Mouse (Mus musculus) right cerebral cortex, postnatal 14 days (tissue): ENCODE measurements around the gene Cnih3.

Experiments
- DNase-seq: peaks from one replicate; pipeline ENCODE4 v3.0.0; 2022

Cnih3 gene

GRCm38 (mm10) chr1:181459431-181460105 lies 107.1 kb downstream of the Cnih3 start:
- DNase-seq: no peak

GRCm38 (mm10) chr1:181460283-181460682 lies 107.9 kb downstream of the Cnih3 start:
- no peak for DNase-seq

DNA sequence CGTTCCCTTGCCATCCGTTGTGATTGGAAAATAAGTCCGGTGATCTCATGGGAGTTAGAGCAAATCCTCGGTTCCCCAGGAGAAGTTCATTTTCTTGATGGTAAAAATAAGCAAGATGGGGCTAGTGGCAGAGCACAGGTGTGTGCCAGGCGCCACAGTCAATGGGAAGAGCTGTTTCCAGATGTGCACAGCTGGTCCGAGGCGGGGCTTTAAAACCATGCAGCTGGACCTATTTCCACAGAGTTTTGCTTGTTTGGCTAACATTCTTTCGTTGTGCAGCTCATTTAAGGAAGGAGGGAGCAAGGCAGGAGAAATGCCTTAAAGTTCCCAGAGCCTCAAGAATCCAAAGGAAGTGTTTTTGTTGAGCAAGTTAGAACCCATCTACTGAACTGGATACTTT lies 109.1 kb downstream of the Cnih3 start:
- DNase-seq: no peak

GRCm38 (mm10) chr1:181462051-181462905 lies 109.8 kb downstream of the Cnih3 start:
- no peak for DNase-seq

- DNase-seq: no peak
These were observed 110.4 kb downstream of the Cnih3 start for GRCm38 (mm10) chr1:181462906-181463179.

GRCm38 (mm10) chr1:181465027-181465426 lies 112.6 kb downstream of the Cnih3 start:
- no peak for DNase-seq

- DNase-seq: no peak
These were observed 113.6 kb downstream of the Cnih3 start for GRCm38 (mm10) chr1:181466040-181466439.

- DNase-seq: peak; percentile 58
These were observed 114.3 kb downstream of the Cnih3 start for GRCm38 (mm10) chr1:181466601-181467320.

DNA sequence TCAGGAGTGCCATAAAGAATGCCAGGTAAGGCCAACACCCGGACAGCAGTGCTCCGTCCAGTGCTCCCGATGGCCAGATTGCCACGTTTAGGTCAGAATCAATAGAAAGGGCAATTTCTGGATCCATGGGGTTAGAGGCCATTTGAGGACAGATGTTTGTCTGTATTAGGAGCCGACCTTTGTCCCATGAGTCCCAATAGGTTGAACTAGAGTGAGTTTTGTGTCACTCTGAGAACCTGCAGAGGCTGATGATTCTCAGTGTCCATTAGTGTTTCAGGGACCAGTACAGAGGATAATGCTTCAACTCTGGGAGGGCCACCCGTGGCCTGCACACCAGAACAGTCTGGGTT lies 114.9 kb downstream of the Cnih3 start:
- no peak for DNase-seq

- DNase-seq: no peak
These were observed 117.0 kb downstream of the Cnih3 start for GRCm38 (mm10) chr1:181469415-181469814.

DNA sequence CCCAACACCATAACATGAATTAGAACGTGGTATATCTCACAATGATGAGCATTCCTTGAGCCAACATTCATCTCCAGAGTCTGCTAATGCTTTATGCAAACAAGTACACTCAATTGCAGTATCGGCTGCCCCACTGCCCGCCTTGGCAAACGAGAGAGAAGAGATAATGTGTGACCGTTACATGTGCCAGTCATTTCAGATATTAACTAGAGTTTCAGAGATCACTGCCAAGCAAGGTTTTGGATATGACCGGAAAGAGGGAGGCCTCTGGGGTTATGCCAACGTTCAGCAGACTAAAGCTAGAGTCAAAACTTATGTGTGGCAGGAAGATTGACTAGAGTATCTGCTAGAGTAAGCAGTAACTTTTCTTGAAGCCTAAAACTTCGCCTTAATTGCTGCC lies 123.7 kb downstream of the Cnih3 start:
- DNase-seq: no peak

DNA sequence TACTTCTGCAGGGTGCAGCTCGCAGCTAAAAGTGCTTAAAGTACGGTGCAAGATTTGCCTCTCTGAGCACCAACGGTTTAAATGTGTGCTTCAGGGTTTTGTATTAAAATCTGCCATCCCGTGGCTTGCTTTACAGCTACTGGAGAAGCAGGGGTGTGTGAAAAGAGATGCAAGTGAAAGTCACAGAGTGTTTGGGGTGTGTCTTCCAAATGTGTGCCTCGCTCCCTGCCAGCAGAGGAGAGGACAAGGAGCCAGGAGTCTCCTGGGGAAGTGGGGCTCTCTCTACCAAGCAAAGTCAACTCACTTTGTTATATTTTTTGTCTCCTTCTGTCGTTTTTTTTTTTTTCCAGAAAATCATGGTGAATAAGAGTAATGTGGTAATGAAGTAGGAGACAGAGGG lies 124.1 kb downstream of the Cnih3 start:
- no peak for DNase-seq

GRCm38 (mm10) chr1:181484696-181485095 lies 132.3 kb downstream of the Cnih3 start:
- no peak for DNase-seq

DNA sequence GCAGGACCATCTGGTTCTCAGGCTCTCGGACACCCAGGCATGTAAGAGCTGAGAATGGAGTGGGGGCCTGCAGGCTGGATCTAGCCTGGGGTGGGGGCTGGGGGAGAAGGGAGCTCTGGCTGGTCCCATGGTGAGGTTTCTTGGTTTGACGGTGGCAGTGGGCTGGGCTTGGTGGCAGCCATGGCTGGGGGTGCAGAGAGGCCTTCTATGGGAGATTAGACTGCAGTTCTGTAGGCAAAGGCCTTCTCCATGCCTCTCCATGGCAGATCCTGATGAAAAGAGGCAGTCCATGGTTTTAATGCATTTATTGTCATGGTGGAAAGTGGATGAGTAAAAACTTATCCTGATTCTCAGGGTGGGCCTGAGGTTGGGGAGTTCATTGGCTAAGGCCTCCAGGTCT lies 151.0 kb downstream of the Cnih3 start:
- DNase-seq: no peak

DNA sequence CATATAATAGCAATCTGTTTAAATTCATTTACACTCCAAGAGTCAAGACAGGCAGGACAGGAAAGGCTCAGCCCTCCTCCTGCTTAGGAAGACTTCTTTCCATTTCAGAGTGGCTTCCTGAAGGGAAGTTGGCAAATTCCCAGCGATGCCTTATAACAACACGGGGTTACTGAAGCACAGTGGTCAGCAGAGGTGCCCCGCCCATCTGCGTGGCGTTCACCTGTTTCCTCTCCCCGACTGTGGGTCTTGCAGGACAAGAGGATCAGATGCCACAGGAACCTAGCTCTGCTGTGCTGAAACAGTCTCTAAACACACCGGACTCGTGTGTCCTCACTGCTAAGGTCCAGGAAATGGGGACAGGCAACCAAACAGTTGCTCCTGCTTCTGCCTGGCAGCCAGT lies 152.9 kb downstream of the Cnih3 start:
- DNase-seq: no peak
